Comparison of ENCODE assay signal across 8 mouse cellular contexts in the genomic region with DNA sequence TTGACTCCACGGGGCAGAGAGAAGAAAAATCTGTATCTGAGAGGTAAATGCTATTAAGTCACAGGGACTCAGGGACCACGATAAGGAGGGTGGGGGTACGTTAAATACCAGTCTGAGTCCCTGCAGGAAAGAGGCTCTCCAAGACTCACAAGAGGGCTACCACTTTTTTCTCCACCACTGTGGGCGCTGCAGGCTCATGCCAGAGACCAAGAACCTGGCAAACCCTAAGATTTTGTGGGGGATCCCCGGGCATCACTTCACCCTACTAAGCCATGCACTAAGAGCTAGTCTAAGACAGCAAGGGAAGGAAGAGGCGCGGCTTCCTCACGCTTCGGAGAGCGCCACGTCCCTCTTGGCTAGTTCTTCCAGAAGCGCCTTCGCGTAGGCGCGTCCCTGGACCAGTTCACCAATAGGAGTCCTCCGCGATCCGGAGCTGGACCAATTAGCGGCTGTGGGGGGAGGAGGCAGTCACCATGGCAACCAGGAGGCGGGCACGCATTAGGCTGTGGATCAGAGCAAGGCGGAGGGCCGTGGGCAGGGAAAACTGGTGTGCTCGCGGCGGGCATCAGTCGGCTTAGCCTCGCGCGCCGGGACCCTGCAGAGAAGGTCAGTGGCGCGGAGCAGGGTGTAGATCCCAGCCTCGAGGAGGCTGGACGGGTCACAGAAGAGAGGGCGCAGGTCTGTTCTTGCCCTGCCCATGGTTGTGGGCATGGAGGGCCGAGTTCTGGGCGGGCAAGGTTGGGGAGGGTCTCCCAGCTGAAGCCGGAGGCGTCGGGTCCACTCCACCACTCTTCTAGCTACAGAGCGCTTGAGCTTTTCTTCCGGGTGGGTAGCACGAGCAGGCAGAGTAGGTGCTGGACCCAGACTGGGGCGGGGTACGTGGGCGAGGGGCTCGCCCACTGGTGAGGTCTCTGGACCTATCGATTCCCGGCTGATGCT. TPM values are rescaled to one million over a fixed set of nuclear protein-coding genes. Genes with fewer than 3 reads are reported as not detected.
DNase-seq lines count a peak whose midpoint lies in the region; ATAC-seq and TF ChIP-seq lines count a peak whose summit lies in the region.

A gene (plus strand): TSS at position 491 of the 939 bp plus-strand sequence.

- H3K9me3 ChIP-seq in embryonic facial prominence, embryonic 14.5 days (ENCODE audit: control insufficient read depth, low read length): no peaks in the 10 kb centered on the region
- H3K9me3 ChIP-seq in limb, embryonic 13.5 days: no peaks in the 10 kb centered on the region
- H3K9me3 ChIP-seq in midbrain, embryonic 16.5 days (replicated peaks; ENCODE audit: control insufficient read depth, low read length, poor library complexity, severe bottlenecking): no peaks in the 10 kb centered on the region

- peak within 1 kb of the TSS; percentile 83 for H3K9ac ChIP-seq in embryonic facial prominence, embryonic 14.5 days (ENCODE audit: low read depth, low read length)
- H3K9ac ChIP-seq in heart, adult 2 months (ENCODE audit: low read depth, low read length): peak within 1 kb of the TSS; percentile 89
- peak within 1 kb of the TSS; percentile 86 for H3K9ac ChIP-seq in limb, embryonic 13.5 days
- peak within 1 kb of the TSS; percentile 86 for H3K9ac ChIP-seq in midbrain, embryonic 16.5 days (ENCODE audit: low read depth, low read length)

- 0 out of 2 replicates have a peak, but pooled peaks have one; percentile 36 for TF ChIP-seq EP300 in heart, adult 2 months (IDR thresholded peaks at IDR 0.05; ENCODE audit: insufficient read depth, low read depth, low read length)

- TF ChIP-seq POLR2A in heart, adult 2 months (IDR thresholded peaks at IDR 0.05; ENCODE audit: insufficient read depth, low read depth, low read length): peak; percentile 72

- peaks cover under 1% of the 10 kb centered on the region; the same call in 1 of the 2 replicates for H3K36me3 ChIP-seq in embryonic facial prominence, embryonic 14.5 days (ENCODE audit: control insufficient read depth, insufficient read depth, low read length)
- H3K36me3 ChIP-seq in heart, adult 2 months (ENCODE audit: control insufficient read depth, insufficient read depth, low read length): no peaks in the 10 kb centered on the region
- no peaks in the 10 kb centered on the region for H3K36me3 ChIP-seq in limb, embryonic 13.5 days
- no peaks in the 10 kb centered on the region for H3K36me3 ChIP-seq in midbrain, embryonic 16.5 days (ENCODE audit: control insufficient read depth, insufficient read depth, low read length)

- TF ChIP-seq CTCF in heart, adult 2 months (IDR thresholded peaks at IDR 0.05): peak; percentile 54

- peak; percentile 96 for DNase-seq in 3134 (ENCODE audit: extremely low read depth, insufficient read length, low spot score)
- DNase-seq in adrenal gland, postnatal 4 days (ENCODE audit: low spot score in 2 of 2): peak; percentile 94 to 95
- DNase-seq in embryonic facial prominence, embryonic 14.5 days (ENCODE audit: low spot score): peak; percentile 99
- DNase-seq in heart, adult 2 months: peak; percentile 97 to 98
- peak; percentile 99 to 100 for DNase-seq in kidney, adult 8-10 months
- DNase-seq in spleen, postnatal 10 days (ENCODE audit: low spot score in 2 of 2): peak; percentile 72 to 93

- H3K4me3 ChIP-seq in embryonic facial prominence, embryonic 14.5 days (ENCODE audit: low read depth, low read length): peak within 1 kb of the TSS; percentile 75
- peak within 1 kb of the TSS; percentile 83 for H3K4me3 ChIP-seq in heart, adult 2 months
- H3K4me3 ChIP-seq in limb, embryonic 13.5 days: peak within 1 kb of the TSS; percentile 77
- H3K4me3 ChIP-seq in midbrain, embryonic 16.5 days (ENCODE audit: low read depth, low read length): peak within 1 kb of the TSS; percentile 88

- 0% methylated on average over 42 of the region's 51 CpGs for whole genome bisulfite sequencing in embryonic facial prominence, embryonic 14.5 days
- WGBS in heart, adult 2 months: under 1% methylated on average over 51 of the region's 51 CpGs
- under 1% methylated on average over 51 of the region's 51 CpGs for WGBS in limb, embryonic 13.5 days
- WGBS in midbrain, embryonic 16.5 days: 0% methylated on average over 51 of the region's 51 CpGs

- intact Hi-C loops in heart, adult 2 months (cut with DNase I): loop anchor here (5.0 kb wide), 1 partner anchor 47 kb away; no protein-coding TSS in a partner anchor

- peak; percentile 100 for ATAC-seq in embryonic facial prominence, embryonic 14.5 days (ENCODE audit: low read depth)
- ATAC-seq in limb, embryonic 13.5 days (ENCODE audit: low FRiP score, low read depth): peak; percentile 100
- peak; percentile 100 for ATAC-seq in midbrain, embryonic 16.5 days

- 0 out of 2 replicates have a peak, but pooled peaks cover 5% of the 10 kb centered on the region for H3K4me1 ChIP-seq in embryonic facial prominence, embryonic 14.5 days (ENCODE audit: control insufficient read depth, insufficient read depth, low read length)
- no peaks in the 10 kb centered on the region for H3K4me1 ChIP-seq in heart, adult 2 months (ENCODE audit: control insufficient read depth, insufficient read depth, low read length)
- H3K4me1 ChIP-seq in limb, embryonic 13.5 days: peaks cover 7% of the 10 kb centered on the region
- peaks cover 14% of the 10 kb centered on the region for H3K4me1 ChIP-seq in midbrain, embryonic 16.5 days (ENCODE audit: control insufficient read depth, insufficient read depth, low read length)

- H3K4me2 ChIP-seq in embryonic facial prominence, embryonic 14.5 days (ENCODE audit: low read depth, low read length): peak within 1 kb of the TSS; percentile 62
- peak within 1 kb of the TSS; percentile 83 for H3K4me2 ChIP-seq in limb, embryonic 13.5 days (replicated peaks)
- H3K4me2 ChIP-seq in midbrain, embryonic 16.5 days (ENCODE audit: low read length): peak within 1 kb of the TSS; percentile 67

- H3K27me3 ChIP-seq in embryonic facial prominence, embryonic 14.5 days (replicated peaks; ENCODE audit: control insufficient read depth, insufficient read depth, low read length): no peaks in the 10 kb centered on the region
- H3K27me3 ChIP-seq in heart, adult 2 months (ENCODE audit: control insufficient read depth, insufficient read depth, low read length): no peaks in the 10 kb centered on the region
- H3K27me3 ChIP-seq in limb, embryonic 13.5 days: no peaks in the 10 kb centered on the region
- H3K27me3 ChIP-seq in midbrain, embryonic 16.5 days (ENCODE audit: control insufficient read depth, insufficient read depth, low read depth, low read length): no peaks in the 10 kb centered on the region

- H3K27ac ChIP-seq in embryonic facial prominence, embryonic 14.5 days (replicated peaks; ENCODE audit: low read depth, low read length): peak within 1 kb of the TSS; percentile 66
- peak within 1 kb of the TSS; percentile 86 for H3K27ac ChIP-seq in heart, adult 2 months
- H3K27ac ChIP-seq in limb, embryonic 13.5 days: peak within 1 kb of the TSS; percentile 58; the same call in 1 of the 2 replicates
- peak within 1 kb of the TSS; percentile 91 for H3K27ac ChIP-seq in midbrain, embryonic 16.5 days (ENCODE audit: low read length)

- H3K79me2 ChIP-seq in heart, adult 2 months (replicated peaks; ENCODE audit: control insufficient read depth, insufficient read depth, low read length): no peaks in the 10 kb centered on the region; the same call in 1 of the 2 replicates

RNA-seq across cellular contexts. Expression of the gene that starts here (rescaled TPM):
- 10 to 100 TPM; 31.3 to 33.6 TPM for total RNA-seq in adrenal gland, postnatal 4 days (2021)
- 28.2 and 32.8 TPM in 2 replicates for polyA plus RNA-seq in embryonic facial prominence, embryonic 14.5 days (2014; fragmentation: Nextera tagmentation; extraction: Ambion mirVana)
- 1 to 10 TPM; 6.9 to 7.3 TPM for total RNA-seq in heart, adult 2 months (2021)
- 1.8 and 2.3 TPM in 2 replicates for polyA plus RNA-seq in heart, adult 2 months (2012; rRNA removed)
- 16.9 and 18.1 TPM in 2 replicates for polyA plus RNA-seq in limb, embryonic 13.5 days (2015; fragmentation: Nextera tagmentation; extraction: Ambion mirVana)
- polyA plus RNA-seq in midbrain, embryonic 16.5 days (2015; fragmentation: Nextera tagmentation; extraction: Ambion mirVana): 27.4 and 29.4 TPM in 2 replicates

Comparison
In these comparisons a context has a peak if more than half of its experiments do, and no peak if none do; other contexts are left out.
1. Peak in every context shown above with its lines: DNase-seq, ATAC-seq, H3K4me3 ChIP-seq and H3K27ac ChIP-seq.